Mouse (Mus musculus): ENCODE measurements around the gene Gsk3b. TPM values are rescaled to one million over a fixed set of nuclear protein-coding genes. Genes with fewer than 3 reads are reported as not detected.

Gene Gsk3b
- total and polyA plus RNA-seq, 3 experiments = 6.1 to 30.8 (median 15.5) TPM

DNA sequence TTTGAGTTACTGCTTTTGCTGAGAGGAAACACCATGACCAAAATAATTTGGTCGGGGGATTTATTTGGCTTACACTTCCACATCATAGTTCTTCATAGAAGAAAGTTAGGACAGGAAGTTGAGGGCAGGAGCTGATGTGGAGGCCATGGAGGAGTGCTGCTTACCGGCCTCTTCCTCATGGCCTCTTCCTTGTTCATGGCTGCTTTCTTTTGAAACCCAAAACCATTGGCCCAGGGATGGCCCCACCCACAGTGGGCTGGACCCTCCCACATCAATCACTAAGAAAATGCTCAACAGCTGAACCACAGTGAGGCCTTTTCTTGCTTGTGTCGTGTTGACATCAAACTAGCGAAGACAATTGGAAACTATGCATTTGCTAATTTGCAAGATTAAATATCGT lies 40.4 kb downstream of the Gsk3b start:
- DNase-seq (ENCODE audit: extremely low read depth) = peak; percentile 40
- Histone ChIP-seq H3K27me3 (replicated peaks) (no peaks in the 10 kb centered on the region), H3K9ac (ENCODE audit: insufficient read depth, low read depth) (no peak overlapping the region), H3K9me3 (replicated peaks; ENCODE audit: low read length) (no peaks in the 10 kb centered on the region), H3K27ac (ENCODE audit: insufficient read depth, low read depth) (no peak overlapping the region), H3K79me2 (replicated peaks; ENCODE audit: control insufficient read depth, extremely low read depth, insufficient read depth, poor library complexity, severe bottlenecking) (peaks cover 43% of the 10 kb centered on the region), H3K4me3 (replicated peaks in 1 of 3; ENCODE audit: low read depth in 2 of 3, low read length in 2 of 3, poor library complexity in 1 of 3) (no peak overlapping the region), H3K4me2 (ENCODE audit: insufficient read depth, low read depth, poor library complexity, severe bottlenecking) (no peak overlapping the region), H3K36me3 (replicated peaks in 1 of 2; ENCODE audit: control insufficient read depth in 1 of 2, insufficient read depth in 1 of 2, low read length in 1 of 2) (peaks cover 0 to 14% of the 10 kb centered on the region in 2 experiments), H3K4me1 (ENCODE audit: control insufficient read depth in 1 of 2, insufficient read depth in 2 of 2) (peaks cover 9 to 63% of the 10 kb centered on the region in 2 experiments)
- in situ Hi-C loops (cut with MboI; ENCODE audit: low pct_ligation_motif_present, low pct_unique_long_range_greater_than_20kb, low sequenced_read_pairs) = loop anchor here (10.0 kb wide), 1 partner anchor 134 kb away; no protein-coding TSS in a partner anchor
- dilution Hi-C loops (cut with MboI; ENCODE audit: extremely low pct_ligation_motif_present, extremely low pct_unique_long_range_greater_than_20kb, low sequenced_read_pairs) = no loop called here
- TF ChIP-seq ELF1 (IDR thresholded peaks at IDR 0.05; ENCODE audit: low read depth, low read length) = peak; percentile 51; the same call in 1 of the 2 replicates
- TF ChIP-seq ZKSCAN1 (IDR thresholded peaks at IDR 0.05; ENCODE audit: borderline replicate concordance, low read depth, low read length) = no peak

DNA sequence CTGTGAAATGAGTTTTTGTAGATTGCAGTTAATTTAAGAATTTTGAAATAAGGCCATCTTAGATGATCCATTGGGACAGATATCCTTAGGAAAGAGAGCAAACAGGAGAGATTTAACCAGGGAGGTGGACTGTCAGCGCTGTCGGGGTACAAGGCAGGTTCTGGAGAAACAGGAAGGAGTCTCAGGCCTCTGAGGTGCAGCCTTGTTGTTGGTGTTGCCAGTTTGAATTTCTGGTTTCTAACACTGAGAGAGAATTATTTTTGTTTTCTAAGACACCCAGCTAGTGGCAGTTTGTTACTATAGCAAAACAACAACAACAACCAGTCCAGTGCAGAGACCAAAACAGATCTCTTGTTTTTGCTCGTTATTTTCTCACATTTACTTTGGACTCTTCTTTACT lies 42.2 kb downstream of the Gsk3b start:
- H3K27ac ChIP-seq (ENCODE audit: insufficient read depth, low read depth) = no peak overlapping the region
- peak overlapping the region; percentile 95 for H3K9ac ChIP-seq (ENCODE audit: insufficient read depth, low read depth)
- H3K4me2 ChIP-seq (ENCODE audit: insufficient read depth, low read depth, poor library complexity, severe bottlenecking) = peak overlapping the region; percentile 84
- in situ Hi-C loops (cut with MboI; ENCODE audit: low pct_ligation_motif_present, low pct_unique_long_range_greater_than_20kb, low sequenced_read_pairs) = no loop called here
- H3K79me2 ChIP-seq (replicated peaks; ENCODE audit: control insufficient read depth, extremely low read depth, insufficient read depth, poor library complexity, severe bottlenecking) = peaks cover 42% of the 10 kb centered on the region
- H3K36me3 ChIP-seq (replicated peaks in 1 of 2; ENCODE audit: control insufficient read depth in 1 of 2, insufficient read depth in 1 of 2, low read length in 1 of 2) = peaks cover 0 to 21% of the 10 kb centered on the region in 2 experiments
- peaks cover 9 to 49% of the 10 kb centered on the region in 2 experiments for H3K4me1 ChIP-seq (ENCODE audit: control insufficient read depth in 1 of 2, insufficient read depth in 2 of 2)
- no peak for DNase-seq (ENCODE audit: extremely low read depth)
- TF ChIP-seq ELF1 (IDR thresholded peaks at IDR 0.05; ENCODE audit: low read depth, low read length) = no peak
- no peak for TF ChIP-seq USF1 (IDR thresholded peaks at IDR 0.05; ENCODE audit: low read depth, low read length)
- no peak for TF ChIP-seq NELFE (IDR thresholded peaks at IDR 0.05; ENCODE audit: low read depth, low read length)
- H3K4me3 ChIP-seq (replicated peaks in 1 of 3; ENCODE audit: low read depth in 2 of 3, low read length in 2 of 3, poor library complexity in 1 of 3) = peak overlapping the region in 2 of 3 experiments; percentile 34 to 60
- no peaks in the 10 kb centered on the region for H3K9me3 ChIP-seq (replicated peaks; ENCODE audit: low read length)
- dilution Hi-C loops (cut with MboI; ENCODE audit: extremely low pct_ligation_motif_present, extremely low pct_unique_long_range_greater_than_20kb, low sequenced_read_pairs) = no loop called here
- no peaks in the 10 kb centered on the region for H3K27me3 ChIP-seq (replicated peaks)

GRCm38 (mm10) chr16:38131756-38132155 lies 43.0 kb downstream of the Gsk3b start:
- peaks cover 9 to 48% of the 10 kb centered on the region in 2 experiments for H3K4me1 ChIP-seq (ENCODE audit: control insufficient read depth in 1 of 2, insufficient read depth in 2 of 2)
- DNase-seq (ENCODE audit: extremely low read depth) = peak; percentile 91
- peaks cover 42% of the 10 kb centered on the region for H3K79me2 ChIP-seq (replicated peaks; ENCODE audit: control insufficient read depth, extremely low read depth, insufficient read depth, poor library complexity, severe bottlenecking)
- H3K4me2 ChIP-seq (ENCODE audit: insufficient read depth, low read depth, poor library complexity, severe bottlenecking) = peak overlapping the region; percentile 84
- H3K27me3 ChIP-seq (replicated peaks) = no peaks in the 10 kb centered on the region
- peak overlapping the region; percentile 59 for H3K27ac ChIP-seq (ENCODE audit: insufficient read depth, low read depth)
- in situ Hi-C loops (cut with MboI; ENCODE audit: low pct_ligation_motif_present, low pct_unique_long_range_greater_than_20kb, low sequenced_read_pairs) (no loop called here), dilution Hi-C loops (cut with MboI; ENCODE audit: extremely low pct_ligation_motif_present, extremely low pct_unique_long_range_greater_than_20kb, low sequenced_read_pairs) (no loop called here)
- H3K9ac ChIP-seq (ENCODE audit: insufficient read depth, low read depth) = peak overlapping the region; percentile 95
- peak overlapping the region; percentile 30 to 60 (median 34) for H3K4me3 ChIP-seq (replicated peaks in 1 of 3; ENCODE audit: low read depth in 2 of 3, low read length in 2 of 3, poor library complexity in 1 of 3)
- peaks cover 0 to 22% of the 10 kb centered on the region in 2 experiments for H3K36me3 ChIP-seq (replicated peaks in 1 of 2; ENCODE audit: control insufficient read depth in 1 of 2, insufficient read depth in 1 of 2, low read length in 1 of 2)
- H3K9me3 ChIP-seq (replicated peaks; ENCODE audit: low read length) = no peaks in the 10 kb centered on the region
- no peak for TF ChIP-seq MAFK (IDR thresholded peaks at IDR 0.05; ENCODE audit: insufficient replicate concordance, low read length)
- TF ChIP-seq NELFE (IDR thresholded peaks at IDR 0.05; ENCODE audit: low read depth, low read length) = peak; percentile 81; the same call in 1 of the 2 replicates
- no peak for TF ChIP-seq NRF1 (IDR thresholded peaks at IDR 0.05; ENCODE audit: low read depth, low read length)
- TF ChIP-seq JUN (IDR thresholded peaks at IDR 0.05; ENCODE audit: insufficient read depth, low read depth, low read length) = no peak
- 0 out of 2 replicates have a peak, but pooled peaks have one; percentile 49 for TF ChIP-seq EP300 (IDR thresholded peaks at IDR 0.05; ENCODE audit: low read length)
- peak; percentile 94 for TF ChIP-seq CHD2 (IDR thresholded peaks at IDR 0.05; ENCODE audit: low read length)
- peak; percentile 76; the same call in 1 of the 2 replicates for TF ChIP-seq POLR2AphosphoS2 (IDR thresholded peaks at IDR 0.05; ENCODE audit: low read depth, low read length)
- no peak for TF ChIP-seq RCOR1 (conservative IDR thresholded peaks at IDR 0.05; ENCODE audit: low read depth, low read length)
- no peak for TF ChIP-seq CTCF (conservative IDR thresholded peaks at IDR 0.05 in 1 of 2, IDR thresholded peaks at IDR 0.05 in 1 of 2; ENCODE audit: low read depth in 2 of 2, low read length in 2 of 2)
- peak; percentile 65; the same call in 1 of the 2 replicates for TF ChIP-seq MXI1 (IDR thresholded peaks at IDR 0.05; ENCODE audit: low read depth, low read length)
- no peak for TF ChIP-seq ZNF384 (IDR thresholded peaks at IDR 0.05; ENCODE audit: low read depth, low read length)
- peak; percentile 60; the same call in 1 of the 2 replicates for TF ChIP-seq ETS1 (conservative IDR thresholded peaks at IDR 0.05; ENCODE audit: low read depth, low read length)
- TF ChIP-seq MYC (IDR thresholded peaks at IDR 0.05; ENCODE audit: low read depth, low read length) = no peak
- peak; percentile 61; the same call in 1 of the 2 replicates for TF ChIP-seq IRF4 (IDR thresholded peaks at IDR 0.05; ENCODE audit: low read depth, low read length)
- TF ChIP-seq ZC3H11A (IDR thresholded peaks at IDR 0.05; ENCODE audit: low read depth, low read length) = no peak
- TF ChIP-seq HCFC1 (IDR thresholded peaks at IDR 0.05; ENCODE audit: low read depth, low read length) = peak; percentile 73
- no peak for TF ChIP-seq KAT2A (IDR thresholded peaks at IDR 0.05; ENCODE audit: insufficient replicate concordance, low read length)
- TF ChIP-seq RAD21 (IDR thresholded peaks at IDR 0.05; ENCODE audit: low read depth, low read length) = no peak
- 0 out of 2 replicates have a peak, but pooled peaks have one; percentile 46 for TF ChIP-seq MAX (IDR thresholded peaks at IDR 0.05; ENCODE audit: low read length)
- peak; percentile 66; the same call in 1 of the 2 replicates for TF ChIP-seq TCF12 (IDR thresholded peaks at IDR 0.05; ENCODE audit: low read depth, low read length)
- TF ChIP-seq JUND (conservative IDR thresholded peaks at IDR 0.05; ENCODE audit: low read depth, low read length) = no peak; the same call in 1 of the 2 replicates
- peak; percentile 77; the same call in 1 of the 2 replicates for TF ChIP-seq MAZ (IDR thresholded peaks at IDR 0.05; ENCODE audit: low read depth, low read length)
